Mouse (Mus musculus) cortical plate, adult 2 months (tissue): Measurements from ENCODE around the gene Iqsec1.

ENCODE experiments used
- CTCF ChIP-seq: fragments of 200-500 bp; IDR thresholded peaks from 2 replicates; pipeline ENCODE4 v1.5.1; 2011; ENCODE audit warnings: mild to moderate bottlenecking, control low read depth, low read length; ENCODE audit not compliant: insufficient read depth; ENCODE audit errors: extremely low read depth
- POLR2A ChIP-seq: fragments of 200-500 bp; IDR thresholded peaks from 2 replicates; pipeline ENCODE4 v1.6.1; 2011; ENCODE audit warnings: mild to moderate bottlenecking, low read length, control low read depth; ENCODE audit not compliant: insufficient read depth; ENCODE audit errors: extremely low read depth

DNA sequence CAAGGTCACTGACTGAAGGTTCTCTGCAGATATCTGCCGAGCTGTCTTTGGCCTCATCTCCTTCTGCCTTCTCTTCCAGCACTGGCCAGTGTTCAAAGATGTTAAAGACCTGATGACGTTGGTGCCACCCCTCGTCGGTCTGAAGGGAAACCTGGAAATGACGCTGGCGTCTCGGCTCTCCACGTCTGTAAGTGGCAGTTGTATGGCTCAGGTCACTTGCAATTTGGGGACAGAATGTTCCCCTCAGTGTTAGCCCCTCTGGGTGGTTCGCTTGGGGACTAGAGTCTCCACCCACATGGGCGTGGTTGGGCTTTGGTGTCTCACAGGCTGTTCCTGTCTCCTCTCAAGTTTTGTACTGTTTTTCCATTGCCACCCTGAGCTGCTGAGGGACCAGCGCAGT lies 363.8 kb downstream of the Iqsec1 start:
- TF ChIP-seq CTCF: no peak
- no peak for TF ChIP-seq POLR2A
